Mouse (Mus musculus) limb, embryonic 11.5 days (tissue): Measurements from ENCODE around the gene Rnf166. TPM values are rescaled to one million over a fixed set of nuclear protein-coding genes. Genes with fewer than 3 reads are reported as not detected.

ENCODE experiments used
- ATAC-seq: fragments of 200-750 bp; cut with Nextera tagmentation; 2 replicates; pipeline ENCODE4 v1.8.0; 2017; ENCODE audit warnings: low read depth; ENCODE audit not compliant: insufficient number of reproducible peaks, low FRiP score, low TSS enrichment
- DNase-seq: peaks from one replicate; pipeline ENCODE4 v3.0.0-alpha.2; 2015; ENCODE audit warnings: low spot score
- H3K27ac ChIP-seq: fragments of 300-500 bp; sonication (generic); replicated peaks from 2 replicates; pipeline ENCODE4 v1.5.1; 2014; ENCODE audit warnings: low read depth, mild to moderate bottlenecking, low read length
- H3K27me3 ChIP-seq: fragments of 300-500 bp; sonication (generic); 2 replicates; pipeline ENCODE4 v1.6.1; 2014; ENCODE audit warnings: mild to moderate bottlenecking, low read length, mixed read lengths; ENCODE audit not compliant: control insufficient read depth, insufficient read depth
- H3K36me3 ChIP-seq: fragments of 300-500 bp; sonication (generic); 2 replicates; pipeline ENCODE4 v1.6.1; 2014; ENCODE audit warnings: mild to moderate bottlenecking, low read length, moderate library complexity, mixed read lengths; ENCODE audit not compliant: control insufficient read depth, insufficient read depth
- H3K4me1 ChIP-seq: fragments of 300-500 bp; sonication (generic); 2 replicates; pipeline ENCODE4 v1.6.1; 2014; ENCODE audit warnings: low read length, mixed read lengths; ENCODE audit not compliant: control insufficient read depth, insufficient read depth
- H3K4me2 ChIP-seq: fragments of 300-500 bp; sonication (generic); 2 replicates; pipeline ENCODE4 v1.6.1; 2014; ENCODE audit warnings: low read depth, mild to moderate bottlenecking, moderate library complexity; ENCODE audit not compliant: severe bottlenecking
- H3K4me3 ChIP-seq: fragments of 300-500 bp; sonication (generic); 2 replicates; pipeline ENCODE4 v1.5.1; 2014; ENCODE audit warnings: low read depth, low read length
- H3K9ac ChIP-seq: fragments of 300-500 bp; sonication (generic); 2 replicates; pipeline ENCODE4 v1.6.1; 2014; ENCODE audit warnings: mild to moderate bottlenecking, low read length
- H3K9me3 ChIP-seq: fragments of 300-500 bp; sonication (generic); 2 replicates; pipeline ENCODE4 v1.6.1; 2016; ENCODE audit warnings: low read length; ENCODE audit not compliant: control insufficient read depth
- WGBS: fragments of 180-500 bp; shearing (Covaris S2); extraction: QIAGEN DNeasy Blood & Tissue Kit; methylation state at CpG from one replicate; pipeline ENCODE4 v1.1.7; 2014; 5-methylcytosine and 5-hydroxymethylcytosine counted together
- polyA plus RNA-seq: library from polyadenylated mRNA; unstranded; fragments of >200 nt; fragmentation: Nextera tagmentation; extraction: Ambion mirVana; gene quantifications from 2 replicates; pipeline ENCODE4 v1.2.1, GENCODE M21; 2014

Gene Rnf166
- polyA plus RNA-seq: 35.3 and 36.8 TPM in 2 replicates

GRCm38 (mm10) chr8:122475580-122476320, at the start of gene Rnf166, which contains the start of gene Ctu2:
TSS of gene Rnf166 (minus strand) at chr8:122476064.
TSS of gene Ctu2 (plus strand) at chr8:122476143.
- Histone ChIP-seq H3K4me1 (peaks cover 9% of the 10 kb centered on the region), H3K4me3 (peak within 1 kb of the TSS; percentile 91), H3K4me2 (peak within 1 kb of the TSS; percentile 86), H3K9ac (peak within 1 kb of the TSS; percentile 89), H3K27ac (peak within 1 kb of the TSS; percentile 52; the same call in 1 of the 2 replicates), H3K36me3 (peaks cover 20% of the 10 kb centered on the region), H3K27me3 (no peaks in the 10 kb centered on the region), H3K9me3 (no peaks in the 10 kb centered on the region)
- peak; percentile 97 for DNase-seq
- 0% methylated on average over 73 of the region's 103 CpGs for WGBS
- ATAC-seq: peak; percentile 88

DNA sequence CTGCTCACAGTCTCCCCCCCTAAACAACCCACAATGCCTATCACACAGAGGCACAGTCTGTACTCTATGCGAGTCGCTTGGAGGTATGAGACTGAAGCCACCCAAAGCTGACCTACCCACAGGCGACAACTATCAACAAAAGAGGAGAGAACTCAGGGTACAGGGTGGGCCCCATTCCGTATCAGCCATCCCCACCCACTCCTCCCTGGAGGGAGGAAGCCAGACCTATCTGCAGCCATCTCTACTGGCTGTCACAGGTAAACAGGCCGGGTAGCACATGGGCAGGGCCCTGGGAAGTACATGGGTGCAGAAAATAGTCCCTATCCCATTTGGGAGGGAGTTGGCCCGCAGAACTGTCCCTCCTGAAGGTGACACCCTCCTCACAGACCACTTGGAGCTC, 49.1 kb upstream of the Rnf166 start:
- Histone ChIP-seq H3K27me3 (no peaks in the 10 kb centered on the region), H3K4me3 (no peak overlapping the region), H3K9ac (no peak overlapping the region), H3K27ac (no peak overlapping the region; the same call in 1 of the 2 replicates), H3K36me3 (peaks cover 3% of the 10 kb centered on the region; the same call in 1 of the 2 replicates), H3K9me3 (no peaks in the 10 kb centered on the region), H3K4me2 (no peak overlapping the region), H3K4me1 (peaks cover 25% of the 10 kb centered on the region)
- 79% methylated on average over 6 of the region's 6 CpGs for WGBS
- ATAC-seq: no peak
- DNase-seq: no peak

DNA sequence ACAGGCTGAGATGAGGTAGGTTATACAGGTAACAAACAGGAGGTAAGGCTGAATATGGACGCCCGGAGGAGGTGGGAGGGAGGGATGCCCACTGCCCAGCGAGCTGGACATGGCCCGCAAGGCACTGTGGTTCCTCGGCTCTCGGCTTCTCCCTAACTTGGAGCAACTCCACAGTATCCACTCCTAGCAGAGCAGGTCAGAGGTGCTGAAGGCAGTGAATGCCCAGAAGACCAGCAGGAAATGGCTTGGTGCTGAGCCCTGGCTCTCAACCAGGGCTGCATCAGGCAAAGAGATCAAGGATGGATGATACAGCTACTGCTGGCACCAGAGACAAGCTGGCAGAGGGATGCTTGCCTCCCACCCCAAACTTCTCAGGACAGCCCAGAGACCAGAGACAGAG, 48.6 kb upstream of the Rnf166 start:
- WGBS: 70% methylated on average over 6 of the region's 6 CpGs
- Histone ChIP-seq H3K9ac (no peak overlapping the region), H3K4me1 (peaks cover 25% of the 10 kb centered on the region), H3K4me2 (no peak overlapping the region), H3K36me3 (peaks cover 3% of the 10 kb centered on the region; the same call in 1 of the 2 replicates), H3K27me3 (no peaks in the 10 kb centered on the region), H3K27ac (no peak overlapping the region), H3K4me3 (no peak overlapping the region), H3K9me3 (no peaks in the 10 kb centered on the region)
- DNase-seq (no peak), ATAC-seq (no peak)

DNA sequence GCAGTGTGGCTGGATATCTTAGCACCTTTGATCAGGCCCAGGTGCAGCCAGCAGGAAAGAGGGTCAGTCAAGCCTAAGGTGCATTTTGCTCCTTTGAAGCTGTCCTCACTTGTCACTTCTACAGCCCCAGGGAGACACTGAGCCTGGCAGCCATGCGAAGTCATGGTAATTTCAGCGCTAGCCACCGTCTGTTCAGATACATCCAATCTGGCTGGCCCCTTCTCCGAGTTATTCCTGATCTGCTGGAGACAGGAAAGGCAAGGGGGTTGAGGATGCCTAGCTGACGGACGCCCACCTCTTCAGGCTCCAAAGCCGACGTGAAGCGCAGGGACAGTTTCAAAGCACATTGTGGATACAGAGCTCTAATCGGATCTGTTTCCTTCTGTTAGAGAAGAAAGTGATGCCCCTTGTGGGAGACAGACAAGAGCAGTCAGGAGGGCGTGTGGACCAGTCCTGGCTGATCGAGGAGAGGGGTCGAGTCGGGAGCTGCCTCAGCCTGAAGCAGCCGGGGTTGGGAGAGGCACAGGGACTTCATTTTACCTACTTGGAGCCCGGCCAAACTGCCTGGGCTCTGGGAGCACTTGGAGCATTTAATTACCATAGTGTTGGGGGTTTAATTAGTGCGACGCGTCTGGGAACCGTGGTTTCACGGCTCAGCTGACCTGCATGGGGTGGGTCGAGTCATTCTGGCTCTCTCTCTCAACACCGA, 47.9 kb upstream of the Rnf166 start:
- WGBS: 16% methylated on average over 23 of the region's 23 CpGs
- Histone ChIP-seq H3K27me3 (no peaks in the 10 kb centered on the region), H3K36me3 (peaks cover 3% of the 10 kb centered on the region; the same call in 1 of the 2 replicates), H3K4me2 (peak overlapping the region; percentile 28), H3K27ac (peak overlapping the region; percentile 73), H3K4me3 (no peak overlapping the region), H3K4me1 (peaks cover 25% of the 10 kb centered on the region), H3K9ac (0 out of 2 replicates have a peak overlapping the region, but pooled peaks have one; percentile 22), H3K9me3 (no peaks in the 10 kb centered on the region)
- DNase-seq: peak; percentile 52
- 0 out of 2 replicates have a peak, but pooled peaks have one; percentile 45 for ATAC-seq

- Histone ChIP-seq H3K9ac (peak overlapping the region; percentile 12; the same call in 1 of the 2 replicates), H3K27me3 (no peaks in the 10 kb centered on the region), H3K9me3 (no peaks in the 10 kb centered on the region), H3K4me1 (peaks cover 28% of the 10 kb centered on the region), H3K36me3 (peaks cover 1% of the 10 kb centered on the region; the same call in 1 of the 2 replicates), H3K27ac (peak overlapping the region; percentile 73; the same call in 1 of the 2 replicates), H3K4me3 (no peak overlapping the region), H3K4me2 (peak overlapping the region; percentile 28)
- WGBS: 40% methylated on average over 14 of the region's 14 CpGs
- ATAC-seq: no peak
- DNase-seq: peak; percentile 44
Measured at GRCm38 (mm10) chr8:122522796-122523651, 47.2 kb upstream of the Rnf166 start.

- DNase-seq: no peak
- no peak overlapping the region for H3K9ac ChIP-seq
- H3K4me3 ChIP-seq: no peak overlapping the region
- H3K4me2 ChIP-seq: no peak overlapping the region
- 86% methylated on average over 11 of the region's 11 CpGs for WGBS
- no peaks in the 10 kb centered on the region for H3K27me3 ChIP-seq
- ATAC-seq: no peak
- H3K27ac ChIP-seq: no peak overlapping the region
- H3K4me1 ChIP-seq: peaks cover 40% of the 10 kb centered on the region
- H3K9me3 ChIP-seq: no peaks in the 10 kb centered on the region
- H3K36me3 ChIP-seq: no peaks in the 10 kb centered on the region
Measured at GRCm38 (mm10) chr8:122520611-122521010, 44.7 kb upstream of the Rnf166 start.

- peak; percentile 65 for DNase-seq
- Histone ChIP-seq H3K4me1 (peaks cover 15% of the 10 kb centered on the region), H3K27ac (peak overlapping the region; percentile 88), H3K4me3 (no peak overlapping the region), H3K9ac (peak overlapping the region; percentile 51), H3K4me2 (0 out of 2 replicates have a peak overlapping the region, but pooled peaks have one; percentile 5), H3K36me3 (peaks cover 2% of the 10 kb centered on the region; the same call in 1 of the 2 replicates), H3K9me3 (no peaks in the 10 kb centered on the region), H3K27me3 (no peaks in the 10 kb centered on the region)
- ATAC-seq: peak; percentile 76; the same call in 1 of the 2 replicates
- 10% methylated on average over 6 of the region's 6 CpGs for WGBS
Measured at GRCm38 (mm10) chr8:122517541-122518190, 41.8 kb upstream of the Rnf166 start.
